Mouse (Mus musculus) liver, embryonic 14.5 days (tissue): ENCODE results near the gene Svs1. TPM values are rescaled to one million over a fixed set of nuclear protein-coding genes. Genes with fewer than 3 reads are reported as not detected.

Experiments
- ATAC-seq: fragments of 200-750 bp; cut with Nextera tagmentation; 2 replicates; pipeline ENCODE4 v1.8.0; 2017; ENCODE audit warnings: moderate number of reproducible peaks, mild to moderate bottlenecking, moderate library complexity; ENCODE audit not compliant: insufficient read depth
- DNase-seq, 3 experiments: peaks; one replicate each; pipeline ENCODE4 v3.0.0-alpha.2; 2012 to 2013; ENCODE audit warnings: low read depth in 3 of 3, low spot score in 3 of 3
- H3K27ac ChIP-seq: fragments of 300-500 bp; sonication (generic); 2 replicates; pipeline ENCODE4 v1.5.1; 2014; ENCODE audit warnings: moderate library complexity, mild to moderate bottlenecking, control low read depth, inconsistent platforms
- H3K27me3 ChIP-seq: fragments of 300-500 bp; sonication (generic); 2 replicates; pipeline ENCODE4 v1.6.1; 2014; ENCODE audit warnings: mild to moderate bottlenecking, low read length, moderate library complexity; ENCODE audit not compliant: control insufficient read depth, insufficient read depth
- H3K36me3 ChIP-seq: fragments of 300-500 bp; sonication (generic); replicated peaks from 2 replicates; pipeline ENCODE4 v1.6.1; 2014; ENCODE audit warnings: low read depth; ENCODE audit not compliant: control insufficient read depth, insufficient read depth
- H3K4me1 ChIP-seq, 2 experiments: fragments of 200-500 bp in 1 of 2; fragments of 300-500 bp in 1 of 2; sonication (generic) in 1 of 2; replicated peaks; 2 replicates each; pipeline ENCODE4 v1.6.1; 2012 to 2014; ENCODE audit warnings: antibody characterized with exemption in 1 of 2, inconsistent platforms in 1 of 2, low read length in 1 of 2; ENCODE audit not compliant: control insufficient read depth in 2 of 2, insufficient read depth in 2 of 2
- H3K4me2 ChIP-seq: fragments of 300-500 bp; sonication (generic); 2 replicates; pipeline ENCODE4 v1.6.1; 2014; ENCODE audit warnings: low read depth, mild to moderate bottlenecking, control low read depth, moderate library complexity
- H3K4me3 ChIP-seq, 2 experiments: fragments of 200-500 bp in 1 of 2; fragments of 300-500 bp in 1 of 2; sonication (generic) in 1 of 2; 2 replicates each; pipeline ENCODE4 v1.5.1; 2012 to 2014; ENCODE audit warnings: low read depth in 2 of 2, low read length in 2 of 2, mild to moderate bottlenecking in 2 of 2, control low read depth in 1 of 2, inconsistent platforms in 1 of 2, moderate library complexity in 1 of 2; ENCODE audit not compliant: insufficient read depth in 1 of 2
- H3K9ac ChIP-seq: fragments of 300-500 bp; sonication (generic); replicated peaks from 2 replicates; pipeline ENCODE4 v1.6.1; 2014; ENCODE audit warnings: mild to moderate bottlenecking, control low read depth, moderate library complexity
- H3K9me3 ChIP-seq: fragments of 300-500 bp; sonication (generic); 2 replicates; pipeline ENCODE4 v1.6.1; 2016; ENCODE audit warnings: low read length, mixed read lengths; ENCODE audit not compliant: control insufficient read depth
- CTCF ChIP-seq: IDR thresholded peaks from 2 replicates; pipeline ENCODE4 v1.5.1; 2016; ENCODE audit warnings: antibody characterized with exemption, low read depth, control low read depth
- EP300 ChIP-seq: IDR thresholded peaks from 2 replicates; pipeline ENCODE4 v1.6.1; 2016; ENCODE audit warnings: antibody characterized with exemption, low read depth
- WGBS: fragments of 180-500 bp; shearing (Covaris S2); extraction: QIAGEN DNeasy Blood & Tissue Kit; methylation state at CpG from one replicate; pipeline ENCODE4 v1.1.7; 2014; ENCODE audit not compliant: insufficient replicate concordance; 5-methylcytosine and 5-hydroxymethylcytosine counted together
- polyA plus RNA-seq, 2 experiments: library from polyadenylated mRNA; depleted of rRNA in 1 of 2; stranded (reverse) in 1 of 2; unstranded in 1 of 2; fragments of >200 nt; fragmentation: Nextera tagmentation in 1 of 2; extraction: Ambion mirVana in 1 of 2; gene quantifications; 2 replicates each; pipeline versions ENCODE4 v1.2.1 to v1.2.3; 2012 to 2014

Gene Svs1
- polyA plus RNA-seq, 2 experiments = not detected

DNA sequence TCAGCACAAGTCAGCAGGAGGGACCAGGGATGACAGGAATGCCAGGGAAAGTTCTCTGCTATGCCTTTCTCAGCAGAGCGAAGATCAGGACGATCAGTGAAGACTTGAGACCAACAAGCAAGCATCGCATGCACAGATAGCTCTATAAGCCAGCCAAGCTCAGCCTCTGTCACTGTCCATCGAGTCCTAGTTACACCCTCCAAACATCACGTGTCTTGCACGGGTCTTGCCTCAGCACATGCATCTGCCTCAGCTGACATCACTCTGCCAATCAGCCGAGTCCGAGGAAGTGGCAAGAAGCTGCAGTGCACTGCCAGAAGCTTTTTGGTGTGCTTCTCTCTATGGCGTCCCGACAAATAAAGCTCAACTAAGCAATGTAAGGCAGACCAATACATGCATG, 36.7 kb downstream of the Svs1 start:
- Histone ChIP-seq H3K4me2 (no peak overlapping the region), H3K4me3 (no peak overlapping the region), H3K27ac (no peak overlapping the region), H3K36me3 (no peaks in the 10 kb centered on the region), H3K9me3 (no peaks in the 10 kb centered on the region), H3K27me3 (no peaks in the 10 kb centered on the region), H3K9ac (no peak overlapping the region), H3K4me1 (no peaks in the 10 kb centered on the region)
- no peak for DNase-seq
- no peak for ATAC-seq
- no peak for TF ChIP-seq CTCF
- no peak for TF ChIP-seq EP300
- WGBS = 60% methylated on average over 10 of the region's 10 CpGs

DNA sequence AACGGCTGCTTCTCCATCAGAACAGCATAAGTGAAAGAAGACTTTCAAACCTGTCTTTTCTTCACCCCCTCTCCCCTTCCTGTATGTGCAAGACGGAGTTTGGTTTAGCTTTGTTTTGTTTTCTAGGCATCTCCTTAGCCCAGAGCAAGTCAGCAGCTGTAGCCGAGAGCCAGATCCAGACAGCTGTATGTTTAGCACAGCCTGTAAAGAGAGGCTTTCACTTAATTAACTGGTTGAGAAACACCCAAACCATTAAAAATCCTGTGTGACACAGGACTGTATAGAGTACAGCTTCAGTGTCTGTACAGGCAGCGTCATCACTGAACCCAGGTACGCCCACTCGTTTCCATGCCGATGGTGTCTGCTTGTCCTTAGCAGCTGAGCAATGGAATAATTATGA, 38.6 kb downstream of the Svs1 start:
- H3K9me3 ChIP-seq = no peaks in the 10 kb centered on the region
- H3K4me2 ChIP-seq = no peak overlapping the region
- no peaks in the 10 kb centered on the region for H3K27me3 ChIP-seq
- DNase-seq (no peak), ATAC-seq (no peak)
- H3K9ac ChIP-seq = no peak overlapping the region
- H3K4me3 ChIP-seq = no peak overlapping the region
- H3K36me3 ChIP-seq = no peaks in the 10 kb centered on the region
- 74% methylated on average over 7 of the region's 7 CpGs for WGBS
- no peaks in the 10 kb centered on the region for H3K4me1 ChIP-seq
- TF ChIP-seq CTCF (no peak), EP300 (no peak)
- H3K27ac ChIP-seq = no peak overlapping the region

DNA sequence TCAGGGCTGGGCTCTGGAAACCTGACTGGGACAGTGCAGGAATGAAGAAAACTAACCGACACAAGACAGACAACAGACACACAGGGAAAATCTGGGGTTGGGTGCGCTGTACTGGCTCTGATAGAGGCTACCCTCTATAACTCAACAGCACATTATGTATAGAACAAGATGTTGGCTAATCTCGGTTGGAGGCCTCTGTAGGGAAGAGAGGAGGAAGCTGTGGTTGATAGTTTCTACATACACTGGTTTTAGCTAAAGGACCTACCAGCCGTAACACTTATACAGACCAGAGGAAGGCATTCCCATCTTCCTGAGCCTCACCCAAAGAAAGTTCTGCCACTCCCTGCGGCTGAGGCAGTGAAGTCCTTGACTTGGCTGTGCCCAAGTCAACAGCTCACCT, 39.8 kb downstream of the Svs1 start:
- Histone ChIP-seq H3K4me3 (no peak overlapping the region), H3K27me3 (no peaks in the 10 kb centered on the region), H3K4me1 (no peaks in the 10 kb centered on the region), H3K4me2 (no peak overlapping the region), H3K9me3 (no peaks in the 10 kb centered on the region), H3K36me3 (no peaks in the 10 kb centered on the region), H3K27ac (no peak overlapping the region), H3K9ac (no peak overlapping the region)
- DNase-seq (no peak), ATAC-seq (no peak)
- WGBS = 26% methylated on average over 5 of the region's 5 CpGs
- TF ChIP-seq CTCF (no peak), EP300 (no peak)

DNA sequence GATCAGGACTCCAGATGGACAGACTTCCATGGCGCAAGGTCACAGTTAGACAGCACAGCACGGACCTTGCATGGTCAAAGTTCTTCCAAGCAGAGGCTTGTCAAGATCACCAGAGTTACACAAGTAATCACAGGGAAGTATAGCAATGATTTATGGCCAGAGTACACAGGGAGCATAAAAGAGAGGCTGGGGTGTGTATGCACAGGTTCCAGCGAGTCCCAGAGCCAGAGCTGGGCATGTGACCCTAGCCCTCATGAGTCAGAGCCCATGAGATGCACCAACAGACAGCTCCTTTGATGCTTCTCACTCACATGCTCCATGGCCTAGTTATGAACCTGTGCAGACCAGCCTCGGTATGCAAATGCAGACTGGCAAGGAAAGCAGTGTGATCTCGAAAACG, 41.4 kb downstream of the Svs1 start:
- no peaks in the 10 kb centered on the region for H3K4me1 ChIP-seq
- TF ChIP-seq CTCF (no peak), EP300 (no peak)
- no peak overlapping the region for H3K9ac ChIP-seq
- no peak for ATAC-seq
- H3K4me2 ChIP-seq = no peak overlapping the region
- 69% methylated on average over 6 of the region's 6 CpGs for WGBS
- H3K9me3 ChIP-seq = no peaks in the 10 kb centered on the region
- H3K27me3 ChIP-seq = no peaks in the 10 kb centered on the region
- H3K36me3 ChIP-seq = no peaks in the 10 kb centered on the region
- no peak overlapping the region for H3K27ac ChIP-seq
- no peak for DNase-seq
- no peak overlapping the region for H3K4me3 ChIP-seq

DNA sequence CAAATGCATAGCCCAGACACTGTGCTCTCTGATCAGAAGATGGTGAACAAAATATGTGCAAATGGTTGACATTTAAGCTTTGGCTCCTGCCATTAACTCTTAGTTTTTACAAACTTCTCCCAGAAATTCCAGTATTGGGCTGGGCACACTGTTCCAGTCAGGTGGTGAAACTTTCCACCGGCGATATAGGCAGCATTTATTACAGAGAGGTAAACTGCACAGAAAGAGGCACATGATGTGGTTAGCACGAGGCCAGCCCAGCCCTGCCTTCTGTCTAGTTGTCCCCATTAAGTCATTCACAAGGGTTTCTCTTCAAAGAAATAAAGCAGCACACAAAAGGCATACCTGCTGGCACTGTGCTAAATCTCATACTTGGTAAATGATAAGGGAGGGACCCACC, 42.0 kb downstream of the Svs1 start:
- no peaks in the 10 kb centered on the region for H3K4me1 ChIP-seq
- no peak overlapping the region for H3K9ac ChIP-seq
- no peaks in the 10 kb centered on the region for H3K9me3 ChIP-seq
- TF ChIP-seq EP300 (no peak), CTCF (no peak)
- DNase-seq (no peak), ATAC-seq (no peak)
- no peak overlapping the region for H3K27ac ChIP-seq
- H3K36me3 ChIP-seq = no peaks in the 10 kb centered on the region
- no peak overlapping the region for H3K4me2 ChIP-seq
- WGBS = 76% methylated on average over 3 of the region's 3 CpGs
- H3K27me3 ChIP-seq = no peaks in the 10 kb centered on the region
- H3K4me3 ChIP-seq = no peak overlapping the region
